Mouse (Mus musculus) limb, embryonic 14.5 days (tissue): ENCODE results near the gene Golga2. TPM values are rescaled to one million over a fixed set of nuclear protein-coding genes. Genes with fewer than 3 reads are reported as not detected.

Experiments
- ATAC-seq: fragments of 200-750 bp; cut with Nextera tagmentation; 2 replicates; pipeline ENCODE4 v1.8.0; 2017; ENCODE audit warnings: low read depth, moderate number of reproducible peaks, moderate TSS enrichment; ENCODE audit not compliant: low FRiP score
- DNase-seq: peaks from one replicate; pipeline ENCODE4 v3.0.0-alpha.2; 2015; ENCODE audit warnings: low spot score
- H3K27ac ChIP-seq: fragments of 300-500 bp; sonication (generic); replicated peaks from 2 replicates; pipeline ENCODE4 v1.5.1; 2014; ENCODE audit warnings: low read depth, mild to moderate bottlenecking, low read length, moderate library complexity, mixed read lengths
- H3K27me3 ChIP-seq: fragments of 300-500 bp; sonication (generic); 2 replicates; pipeline ENCODE4 v1.6.1; 2014; ENCODE audit warnings: low read length, mixed read lengths; ENCODE audit not compliant: control insufficient read depth, insufficient read depth
- H3K36me3 ChIP-seq: fragments of 300-500 bp; sonication (generic); 2 replicates; pipeline ENCODE4 v1.6.1; 2014; ENCODE audit warnings: mild to moderate bottlenecking, low read length, moderate library complexity, mixed read lengths; ENCODE audit not compliant: control insufficient read depth, insufficient read depth
- H3K4me1 ChIP-seq: fragments of 300-500 bp; sonication (generic); 2 replicates; pipeline ENCODE4 v1.6.1; 2014; ENCODE audit warnings: antibody characterized with exemption, low read length, mixed read lengths; ENCODE audit not compliant: control insufficient read depth, insufficient read depth
- H3K4me2 ChIP-seq: fragments of 300-500 bp; sonication (generic); replicated peaks from 2 replicates; pipeline ENCODE4 v1.6.1; 2014; ENCODE audit warnings: low read depth, mild to moderate bottlenecking, low read length, moderate library complexity; ENCODE audit not compliant: severe bottlenecking
- H3K4me3 ChIP-seq: fragments of 300-500 bp; sonication (generic); replicated peaks from 2 replicates; pipeline ENCODE4 v1.5.1; 2014; ENCODE audit warnings: low read length
- H3K9ac ChIP-seq: fragments of 300-500 bp; sonication (generic); 2 replicates; pipeline ENCODE4 v1.6.1; 2014; ENCODE audit warnings: mild to moderate bottlenecking, low read depth, low read length, moderate library complexity; ENCODE audit not compliant: severe bottlenecking
- H3K9me3 ChIP-seq: fragments of 300-500 bp; sonication (generic); 2 replicates; pipeline ENCODE4 v1.6.1; 2016; ENCODE audit warnings: low read length; ENCODE audit not compliant: control insufficient read depth
- POLR2A ChIP-seq: fragments of 200-500 bp; IDR thresholded peaks from 2 replicates; pipeline ENCODE4 v1.8.0; 2012; ENCODE audit warnings: inconsistent platforms, mild to moderate bottlenecking, moderate library complexity, borderline replicate concordance; ENCODE audit not compliant: insufficient read depth, insufficient read length; ENCODE audit errors: extremely low read depth
- WGBS: fragments of 180-500 bp; shearing (Covaris S2); extraction: QIAGEN DNeasy Blood & Tissue Kit; methylation state at CpG from one replicate; pipeline ENCODE4 v1.1.7; 2014; 5-methylcytosine and 5-hydroxymethylcytosine counted together
- polyA plus RNA-seq, 2 experiments: library from polyadenylated mRNA; depleted of rRNA in 1 of 2; stranded (reverse) in 1 of 2; unstranded in 1 of 2; fragments of >200 nt; fragmentation: Nextera tagmentation in 1 of 2; extraction: Ambion mirVana in 1 of 2; gene quantifications; 2 replicates each; pipeline versions ENCODE4 v1.2.1 to v1.2.3; 2012 to 2014

The Golga2 gene
- polyA plus RNA-seq, 2 experiments = 32.4 to 63.1 TPM

DNA sequence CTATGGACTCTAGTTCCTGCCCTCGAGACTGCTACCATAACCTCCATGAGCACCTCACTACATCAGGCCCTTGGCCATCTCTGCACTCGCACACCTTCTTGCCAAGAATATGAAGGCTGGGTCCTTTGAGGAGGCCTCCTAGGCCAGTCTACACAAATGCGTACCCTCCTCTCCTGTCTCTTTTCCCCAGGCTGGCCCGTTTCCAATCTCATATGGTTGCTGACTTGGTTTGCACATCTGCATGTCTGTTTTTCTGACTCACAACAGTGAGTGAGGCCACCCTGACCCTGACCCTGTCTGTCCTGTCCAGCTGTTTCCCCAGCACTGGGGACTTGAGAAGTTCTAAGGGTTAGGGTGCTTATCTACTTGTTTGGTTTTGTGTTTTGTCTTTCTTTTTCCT is 40.4 kb upstream of the Golga2 start:
- 88% methylated on average over 4 of the region's 4 CpGs for WGBS
- Histone ChIP-seq H3K9me3 (no peaks in the 10 kb centered on the region), H3K27me3 (no peaks in the 10 kb centered on the region), H3K27ac (no peak overlapping the region), H3K4me1 (no peaks in the 10 kb centered on the region), H3K4me3 (no peak overlapping the region), H3K36me3 (peaks cover 82% of the 10 kb centered on the region), H3K9ac (no peak overlapping the region), H3K4me2 (no peak overlapping the region)
- no peak for TF ChIP-seq POLR2A
- ATAC-seq = no peak
- DNase-seq = no peak

DNA sequence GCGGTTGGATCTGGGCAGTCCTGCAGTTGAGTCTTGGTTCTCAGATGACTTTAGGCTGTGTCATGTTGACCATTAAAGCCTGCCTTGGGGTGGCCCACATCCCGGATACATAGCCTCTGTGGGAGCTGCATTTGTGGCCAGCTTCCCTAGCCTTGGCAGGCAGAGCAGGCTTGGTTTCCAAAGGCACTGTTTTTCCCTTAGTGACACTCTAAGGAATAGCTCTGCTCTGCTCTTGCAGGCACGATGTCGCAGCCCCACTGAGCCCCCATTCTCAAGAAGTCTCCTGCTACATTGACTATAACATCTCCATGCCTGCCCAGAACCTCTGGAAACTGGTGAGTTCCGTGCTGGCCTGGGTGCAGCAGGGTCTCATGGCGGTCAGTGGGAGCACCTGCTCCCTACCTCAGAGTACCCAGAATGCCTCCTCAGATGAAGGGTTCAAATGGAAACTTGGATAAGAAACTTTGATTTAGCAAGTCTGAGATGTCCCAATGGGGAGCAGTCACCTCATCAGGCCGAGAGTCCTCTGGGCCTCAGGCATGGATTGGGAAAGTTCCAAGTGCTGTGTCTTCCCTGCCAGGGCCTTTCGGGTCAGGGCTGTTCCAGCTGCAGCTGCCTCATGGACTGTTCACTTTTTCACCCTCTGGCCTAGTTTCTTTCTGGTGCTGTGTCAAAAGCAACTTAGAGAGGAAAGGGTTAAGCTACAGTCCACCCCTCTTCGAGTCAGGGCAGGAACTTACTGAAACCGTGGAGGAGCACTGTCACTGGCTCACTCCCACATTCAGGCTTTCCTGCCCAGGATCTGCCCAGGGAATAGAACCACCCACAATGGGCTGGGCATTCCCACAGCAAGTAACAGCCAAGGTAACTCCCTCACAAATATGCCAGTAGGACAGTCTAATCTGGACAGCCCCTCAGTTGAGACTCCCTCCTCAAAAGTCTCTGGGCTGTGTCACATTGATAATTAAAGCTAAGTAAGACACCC is 38.5 kb upstream of the Golga2 start:
- Histone ChIP-seq H3K4me2 (no peak overlapping the region), H3K4me1 (no peaks in the 10 kb centered on the region), H3K9me3 (no peaks in the 10 kb centered on the region), H3K27ac (no peak overlapping the region), H3K36me3 (peaks cover 87% of the 10 kb centered on the region), H3K9ac (no peak overlapping the region), H3K27me3 (no peaks in the 10 kb centered on the region), H3K4me3 (no peak overlapping the region)
- WGBS = 73% methylated on average over 10 of the region's 10 CpGs
- TF ChIP-seq POLR2A = no peak
- ATAC-seq (no peak), DNase-seq (no peak)

DNA sequence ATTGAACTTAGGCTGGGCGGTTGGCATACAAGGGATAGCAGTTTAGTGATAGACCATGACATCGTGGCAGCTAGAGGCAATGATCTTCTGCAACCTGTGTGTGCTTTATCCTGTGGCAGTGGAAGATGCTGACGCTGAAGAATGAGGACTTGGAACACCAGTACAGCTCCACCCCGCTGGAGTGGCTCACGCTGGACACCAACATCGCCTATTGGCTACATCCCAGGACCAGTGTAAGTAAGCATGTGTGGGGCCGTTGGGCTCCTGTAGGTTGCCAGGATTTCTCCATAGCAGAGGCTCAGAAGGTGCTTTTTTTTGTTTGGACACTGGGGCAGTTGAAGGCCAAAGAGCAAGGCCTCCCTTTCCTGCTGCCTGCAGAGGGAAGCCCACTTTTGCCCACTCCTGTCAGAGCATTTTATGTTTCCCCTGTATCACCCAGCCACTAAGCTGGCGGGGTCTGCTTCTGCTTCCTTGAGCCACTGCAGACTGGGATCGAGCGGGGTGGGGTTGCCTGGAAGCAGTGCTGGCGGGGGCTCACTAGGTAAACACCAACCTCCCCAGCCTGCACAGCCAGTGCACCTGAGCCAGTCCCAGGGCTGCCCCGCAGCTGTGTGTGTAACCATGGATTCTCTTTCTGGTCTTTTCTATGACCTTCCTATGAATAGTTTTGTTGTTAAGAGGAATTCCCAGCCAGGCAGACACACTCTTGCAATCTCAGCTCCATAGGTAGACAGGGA is 35.2 kb upstream of the Golga2 start:
- ATAC-seq (no peak), DNase-seq (no peak)
- no peak for TF ChIP-seq POLR2A
- 92% methylated on average over 12 of the region's 12 CpGs for WGBS
- Histone ChIP-seq H3K9me3 (no peaks in the 10 kb centered on the region), H3K27me3 (no peaks in the 10 kb centered on the region), H3K9ac (no peak overlapping the region), H3K4me1 (no peaks in the 10 kb centered on the region), H3K4me2 (no peak overlapping the region), H3K27ac (no peak overlapping the region), H3K36me3 (peaks cover 83% of the 10 kb centered on the region), H3K4me3 (no peak overlapping the region)

DNA sequence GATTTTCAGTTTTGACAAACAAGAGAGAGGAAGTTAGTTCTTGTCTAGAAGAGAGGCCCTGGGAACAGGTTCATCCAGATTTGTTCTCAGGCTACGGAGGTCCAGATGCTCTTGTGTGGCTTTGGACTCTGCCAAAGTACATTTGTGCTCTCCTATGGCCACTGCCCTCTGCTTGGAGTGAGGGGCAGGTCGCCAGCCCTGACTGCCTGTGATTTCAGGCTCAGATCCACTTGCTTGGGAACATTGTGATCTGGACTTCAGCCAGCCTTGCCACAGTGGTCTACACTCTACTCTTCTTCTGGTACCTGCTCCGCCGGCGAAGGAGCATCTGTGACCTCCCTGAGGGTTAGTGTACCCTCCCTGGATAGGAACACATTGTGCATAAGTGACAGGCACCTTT is 34.5 kb upstream of the Golga2 start:
- no peaks in the 10 kb centered on the region for H3K4me1 ChIP-seq
- no peak overlapping the region for H3K4me3 ChIP-seq
- peaks cover 85% of the 10 kb centered on the region for H3K36me3 ChIP-seq
- no peaks in the 10 kb centered on the region for H3K9me3 ChIP-seq
- no peak for TF ChIP-seq POLR2A
- H3K4me2 ChIP-seq = no peak overlapping the region
- DNase-seq (no peak), ATAC-seq (no peak)
- 93% methylated on average over 5 of the region's 5 CpGs for WGBS
- no peak overlapping the region for H3K9ac ChIP-seq
- H3K27me3 ChIP-seq = no peaks in the 10 kb centered on the region
- no peak overlapping the region for H3K27ac ChIP-seq

DNA sequence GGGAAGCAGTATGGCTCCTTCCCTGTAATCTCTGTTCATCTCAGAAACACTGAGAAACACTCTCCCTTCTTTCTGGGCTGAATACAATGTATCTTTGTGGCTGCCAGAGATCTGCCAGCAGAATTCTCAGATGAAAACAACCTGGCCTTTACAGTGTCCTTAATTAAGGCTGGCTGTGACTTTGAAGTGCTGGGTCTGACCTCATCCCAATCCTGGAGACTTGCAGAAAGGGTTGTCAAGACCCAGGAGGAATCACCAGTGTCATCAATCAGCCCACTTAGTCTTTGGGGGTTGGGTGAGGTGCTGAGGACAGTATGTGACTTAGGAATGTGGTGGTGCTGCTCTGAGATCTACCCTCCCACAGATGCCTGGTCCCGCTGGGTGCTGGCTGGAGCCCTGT is 33.8 kb upstream of the Golga2 start:
- H3K27me3 ChIP-seq = no peaks in the 10 kb centered on the region
- 80% methylated on average over 1 of the region's 1 CpGs for WGBS
- H3K27ac ChIP-seq = no peak overlapping the region
- H3K9me3 ChIP-seq = no peaks in the 10 kb centered on the region
- TF ChIP-seq POLR2A = no peak
- no peak for DNase-seq
- H3K36me3 ChIP-seq = peaks cover 85% of the 10 kb centered on the region
- H3K4me1 ChIP-seq = no peaks in the 10 kb centered on the region
- H3K9ac ChIP-seq = no peak overlapping the region
- no peak for ATAC-seq
- no peak overlapping the region for H3K4me2 ChIP-seq
- no peak overlapping the region for H3K4me3 ChIP-seq
